Mouse (Mus musculus) liver, postnatal 0 days (tissue): ENCODE measurements at regions not wholly inside any gene's neighbourhood (a gene's known extent, or its start where the extent isn't known, plus 50 kb on each side); places are given as distances from the start of the nearest gene placed in this dataset.

Experiments used
- CTCF ChIP-seq: sonication (generic); IDR thresholded peaks from 2 replicates; pipeline ENCODE4 v1.5.1; 2016; ENCODE audit warnings: antibody characterized with exemption, low read depth
- EP300 ChIP-seq: IDR thresholded peaks from 2 replicates; pipeline ENCODE4 v1.6.1; 2016; ENCODE audit warnings: antibody characterized with exemption, low read depth, mild to moderate bottlenecking

GRCm38 (mm10) chr2:123386773-123387604, 622.0 kb downstream of the Sqor start:
- TF ChIP-seq CTCF, result no peak
- TF ChIP-seq EP300, result no peak
